Mouse (Mus musculus): ENCODE results near the gene Cfap61.

DNA sequence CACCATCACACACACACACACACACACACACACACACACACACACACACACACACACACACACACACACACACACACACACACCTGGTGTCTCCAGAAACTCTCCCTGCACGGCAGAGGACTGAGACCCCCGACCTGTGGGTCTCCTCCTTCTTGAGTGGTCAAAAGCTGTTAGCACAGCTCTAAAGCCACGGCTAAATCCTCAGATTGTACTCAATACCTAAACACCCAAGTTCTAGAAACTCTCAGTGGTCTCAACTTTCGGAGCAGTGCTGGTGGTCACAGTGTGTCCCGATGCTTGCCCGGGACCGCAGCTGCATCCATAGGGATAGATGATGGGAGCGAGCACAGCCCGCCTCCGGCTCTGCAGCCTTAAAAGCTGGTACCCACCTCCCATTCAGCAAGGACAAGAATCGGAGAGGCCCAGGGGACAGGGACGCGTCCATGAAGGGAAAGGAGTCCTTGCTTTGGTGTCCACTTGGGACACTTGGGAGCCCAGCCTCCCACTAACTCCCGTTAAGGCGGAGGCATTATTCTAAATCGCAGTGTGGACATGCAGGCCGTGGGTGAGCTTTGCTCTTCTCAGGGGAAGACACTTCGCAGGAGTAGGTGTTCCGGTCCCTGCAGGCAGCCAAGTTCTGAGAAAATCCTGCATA lies 284.4 kb downstream of the Cfap61 start:
- TF ChIP-seq CTCF (IDR thresholded peaks at IDR 0.05; ENCODE audit: low read depth) (no peak), EP300 (IDR thresholded peaks at IDR 0.05; ENCODE audit: low read depth) (no peak)
